In genomic region chr10:77196115-77196514, GRCm38 (mm10) we compare ENCODE assay signal across 24 mouse cellular contexts. TPM values are rescaled to one million over a fixed set of nuclear protein-coding genes. Genes with fewer than 3 reads are reported as not detected.
"Had no signal": no experiment of that assay in that cellular context is flagged by ENCODE, and none has a peak within 500 bp of the region (broad histone marks: within the 10 kb centered on the region; RNA-seq: fewer than 3 reads in every experiment).

No protein-coding gene starts in this region.

- ATAC-seq: liver, postnatal 0 days; midbrain, embryonic 15.5 days had no signal

- H3K9ac ChIP-seq: limb, embryonic 12.5 days; limb, embryonic 15.5 days; liver, embryonic 14.5 days; liver, postnatal 0 days; lung, embryonic 14.5 days; midbrain, embryonic 15.5 days; neural tube, embryonic 12.5 days; neural tube, embryonic 15.5 days had no signal

- H3K4me3 ChIP-seq: limb, embryonic 12.5 days; limb, embryonic 15.5 days; midbrain, embryonic 15.5 days; neural tube, embryonic 12.5 days; neural tube, embryonic 15.5 days had no signal

- DNase-seq: kidney, adult 18-20 months; kidney, adult 9 months; kidney, postnatal 14 days; kidney, postnatal 4 days; left cerebral cortex, postnatal 4 days; liver, postnatal 0 days; lung, embryonic 14.5 days; lung, postnatal 10 days; lung, postnatal 36 days; right cerebral cortex, adult 18-20 months; right cerebral cortex, postnatal 14 days; spleen, adult 18-20 months; thymus, adult 18-20 months; thymus, postnatal 36 days had no signal

- H3K27me3 ChIP-seq: limb, embryonic 12.5 days; limb, embryonic 15.5 days; midbrain, embryonic 15.5 days; neural tube, embryonic 12.5 days; neural tube, embryonic 15.5 days had no signal

- H3K4me2 ChIP-seq: limb, embryonic 12.5 days; limb, embryonic 15.5 days; liver, embryonic 11.5 days; lung, embryonic 14.5 days; midbrain, embryonic 11.5 days; midbrain, embryonic 15.5 days; neural tube, embryonic 12.5 days; neural tube, embryonic 15.5 days had no signal

- H3K36me3 ChIP-seq: limb, embryonic 12.5 days; limb, embryonic 15.5 days; midbrain, embryonic 15.5 days; neural tube, embryonic 12.5 days; neural tube, embryonic 15.5 days had no signal

- H3K9me3 ChIP-seq: limb, embryonic 12.5 days; limb, embryonic 15.5 days; midbrain, embryonic 15.5 days; neural tube, embryonic 12.5 days; neural tube, embryonic 15.5 days had no signal

- H3K27ac ChIP-seq: limb, embryonic 12.5 days; limb, embryonic 15.5 days; liver, embryonic 14.5 days; midbrain, embryonic 15.5 days; neural tube, embryonic 12.5 days; neural tube, embryonic 15.5 days had no signal

RNA-seq across cellular contexts. Expression of gene Col18a1, which starts 29.8 kb away (rescaled TPM):
- total RNA-seq: megakaryocyte progenitor cell, adult 5-6 weeks; megakaryocyte-erythroid progenitor cell, adult 5-6 weeks had no signal
